Mouse (Mus musculus) neural tube, embryonic 15.5 days (tissue): ENCODE measurements around the gene Ggct. TPM values are rescaled to one million over a fixed set of nuclear protein-coding genes. Genes with fewer than 3 reads are reported as not detected.

ENCODE experiments used
- polyA plus RNA-seq: library from polyadenylated mRNA; unstranded; fragments of >200 nt; fragmentation: Nextera tagmentation; extraction: Ambion mirVana; gene quantifications from 2 replicates; pipeline ENCODE4 v1.2.1, GENCODE M21; 2015

The Ggct gene
- polyA plus RNA-seq, 1 experiment from 2014 or later: 17.6 TPM

Other genes with a start within 250 kb of the Ggct start
- gene Znrf2, start 176.0 kb downstream of the Ggct start, polyA plus RNA-seq: 5.8 and 5.9 TPM in 2 replicates
- 3.6 and 4.5 TPM in 2 replicates for gene Nod1, start 20.3 kb downstream of the Ggct start, polyA plus RNA-seq
- gene Gars, start 45.1 kb upstream of the Ggct start, polyA plus RNA-seq: 190 and 197 TPM in 2 replicates
- 1.3 and 1.5 TPM in 2 replicates for gene Crhr2, start 140.1 kb upstream of the Ggct start, polyA plus RNA-seq
- gene Inmt, start 182.1 kb upstream of the Ggct start, polyA plus RNA-seq: not detected in 2 replicates
- 10.3 and 10.7 TPM in 2 replicates for gene Mindy4, start 210.4 kb upstream of the Ggct start, polyA plus RNA-seq